Mouse (Mus musculus) inflammation-experienced regulatory T-cells, adult 16 weeks (primary cell): Measurements from ENCODE around the gene Gm10663. TPM values are rescaled to one million over a fixed set of nuclear protein-coding genes. Genes with fewer than 3 reads are reported as not detected.

Experiments used
- polyA plus RNA-seq: library from polyadenylated mRNA; unstranded; fragments of 100-300 nt; shearing (Covaris generic); gene quantifications from one replicate; pipeline ENCODE4 v1.2.1, GENCODE M21; 2017

Gene Gm10663
- not detected for polyA plus RNA-seq

DNA sequence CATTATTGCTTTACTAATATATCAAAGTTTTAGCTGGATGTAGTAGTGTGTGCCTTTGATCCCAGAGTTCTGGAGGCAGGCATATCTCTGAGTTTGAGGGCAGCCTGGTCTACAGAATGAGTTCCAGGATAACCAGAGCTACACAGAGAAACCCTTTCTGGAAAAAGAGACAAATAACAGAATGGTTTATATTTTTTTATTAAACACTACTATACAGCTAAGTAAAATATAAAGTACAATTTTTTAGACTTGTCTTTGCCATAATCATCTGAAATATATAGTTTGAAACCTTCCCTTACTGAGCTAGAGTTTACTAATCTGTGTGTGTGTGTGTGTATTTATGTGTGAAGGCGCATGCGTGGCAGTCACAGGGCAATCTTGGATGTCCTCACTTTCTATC is at the start of gene Gm10663:
Gm10663 (plus strand) TSS at position 301 of the 400 bp plus-strand sequence.

GRCm38 (mm10) chr8:65037117-65037533 is 37.7 kb upstream of the Gm10663 start, which contains the start of gene Apela:
Apela (minus strand) TSS chr8:65037336.

Other genes starting within 250 kb of the Gm10663 start
- 2.2 TPM for gene Klhl2, start 225.0 kb upstream of the Gm10663 start, polyA plus RNA-seq
- 73.4 TPM for gene Tmem192, start 127.8 kb upstream of the Gm10663 start, polyA plus RNA-seq
- gene Trim75, start 87.2 kb upstream of the Gm10663 start, polyA plus RNA-seq: not detected
- not detected for gene Trim61, start 56.5 kb upstream of the Gm10663 start, polyA plus RNA-seq
- not detected for gene Trim60, start 56.4 kb upstream of the Gm10663 start, polyA plus RNA-seq
- not detected for gene Apela, start 37.7 kb upstream of the Gm10663 start, polyA plus RNA-seq
- gene BC030870, start 54.5 kb downstream of the Gm10663 start, polyA plus RNA-seq: not detected